Mouse (Mus musculus): Measurements from ENCODE around the gene Arhgap31.

Arhgap31 gene

GRCm38 (mm10) chr16:38596099-38596498 is 117.0 kb downstream of the Arhgap31 start:
- no peak for DNase-seq

DNA sequence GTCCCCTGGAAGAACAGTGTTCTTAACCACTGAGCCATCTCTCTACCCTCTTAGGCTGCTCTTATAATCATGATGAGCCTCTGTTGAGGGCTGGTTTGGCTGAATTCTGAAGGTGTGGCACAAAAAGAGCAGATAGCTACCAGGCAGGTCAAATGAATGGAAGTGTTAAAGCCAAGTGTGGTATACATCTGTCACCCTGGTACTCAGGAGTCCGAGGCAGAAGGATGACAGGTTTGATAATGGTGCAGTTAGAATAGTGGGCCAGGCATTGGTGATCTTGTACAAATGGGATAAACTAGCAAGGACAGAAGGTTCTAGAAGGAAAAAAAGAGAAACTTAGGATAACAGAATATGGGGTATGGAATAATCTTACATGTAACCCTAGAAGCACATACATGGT is 118.6 kb downstream of the Arhgap31 start:
- no peak for DNase-seq

GRCm38 (mm10) chr16:38592946-38593345 is 120.1 kb downstream of the Arhgap31 start:
- DNase-seq = no peak

GRCm38 (mm10) chr16:38592026-38592678 is 120.9 kb downstream of the Arhgap31 start:
- no peak for DNase-seq

GRCm38 (mm10) chr16:38591506-38591905 is 121.6 kb downstream of the Arhgap31 start:
- DNase-seq = no peak

GRCm38 (mm10) chr16:38587572-38587971 is 125.5 kb downstream of the Arhgap31 start:
- no peak for DNase-seq

- no peak for DNase-seq
Measured at GRCm38 (mm10) chr16:38587163-38587562, 125.9 kb downstream of the Arhgap31 start.

GRCm38 (mm10) chr16:38585186-38585585 is 127.9 kb downstream of the Arhgap31 start:
- DNase-seq = no peak

DNA sequence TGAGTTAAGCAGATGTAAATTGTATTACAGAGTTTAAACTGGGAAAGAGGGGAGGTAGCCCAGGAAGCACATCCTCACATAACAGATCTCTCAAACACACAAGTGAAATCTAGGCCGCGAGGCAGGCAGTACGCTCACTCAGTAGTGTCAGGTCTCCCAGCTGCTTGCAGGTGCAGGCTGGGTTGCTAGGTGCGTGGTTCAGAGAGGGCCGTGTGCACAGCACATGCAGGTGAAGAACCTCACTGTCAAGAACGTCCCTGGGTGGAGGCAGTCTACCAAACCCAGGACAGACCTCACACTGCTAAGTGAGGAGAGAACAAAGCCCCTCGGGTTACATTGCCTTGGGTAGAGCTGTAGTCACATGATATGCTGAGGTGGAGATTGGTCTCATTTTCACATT is 128.3 kb downstream of the Arhgap31 start:
- DNase-seq = no peak

- DNase-seq = no peak
Measured at GRCm38 (mm10) chr16:38571481-38571880, 141.6 kb downstream of the Arhgap31 start.

DNA sequence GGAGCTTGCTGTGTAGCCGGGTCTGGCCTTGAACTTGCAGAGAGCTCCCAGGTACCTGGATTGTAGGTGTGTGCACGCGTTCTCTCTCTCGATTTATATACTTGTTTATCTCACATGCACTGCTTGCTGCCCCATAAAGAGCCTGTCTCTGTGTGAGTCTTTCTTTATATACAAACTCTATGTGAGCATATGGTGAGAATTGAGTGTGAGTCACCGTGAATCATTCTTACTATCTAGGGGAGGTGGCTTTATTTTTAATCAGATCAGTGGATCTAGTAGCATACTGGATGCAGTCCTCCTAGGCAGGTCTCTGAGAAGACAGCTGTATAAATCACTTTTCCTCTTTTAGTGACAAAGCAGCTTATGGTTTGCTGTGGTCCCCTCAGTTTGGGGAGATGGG is 144.9 kb downstream of the Arhgap31 start:
- no peak for DNase-seq

- no peak for DNase-seq
Measured at GRCm38 (mm10) chr16:38563516-38563915, 149.6 kb downstream of the Arhgap31 start.

DNA sequence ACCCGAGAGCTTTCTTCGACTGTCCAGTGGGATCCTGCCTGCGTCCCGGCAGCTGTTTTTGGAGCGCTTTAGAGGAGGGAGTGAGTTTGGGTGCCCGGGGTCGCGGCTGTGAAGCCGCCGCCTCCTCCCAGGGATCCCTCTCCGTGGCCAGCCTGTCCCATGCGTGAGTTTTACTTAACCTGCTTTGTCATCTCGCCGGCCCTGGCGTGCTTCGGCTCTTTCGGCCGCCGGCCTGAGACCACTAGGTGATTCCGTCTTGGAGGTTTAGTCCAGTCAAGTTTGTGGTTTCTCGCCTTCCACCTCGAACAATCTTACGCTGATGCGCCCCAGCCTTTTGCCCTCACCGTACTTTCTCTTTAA is 150.1 kb downstream of the Arhgap31 start:
- DNase-seq = no peak

DNA sequence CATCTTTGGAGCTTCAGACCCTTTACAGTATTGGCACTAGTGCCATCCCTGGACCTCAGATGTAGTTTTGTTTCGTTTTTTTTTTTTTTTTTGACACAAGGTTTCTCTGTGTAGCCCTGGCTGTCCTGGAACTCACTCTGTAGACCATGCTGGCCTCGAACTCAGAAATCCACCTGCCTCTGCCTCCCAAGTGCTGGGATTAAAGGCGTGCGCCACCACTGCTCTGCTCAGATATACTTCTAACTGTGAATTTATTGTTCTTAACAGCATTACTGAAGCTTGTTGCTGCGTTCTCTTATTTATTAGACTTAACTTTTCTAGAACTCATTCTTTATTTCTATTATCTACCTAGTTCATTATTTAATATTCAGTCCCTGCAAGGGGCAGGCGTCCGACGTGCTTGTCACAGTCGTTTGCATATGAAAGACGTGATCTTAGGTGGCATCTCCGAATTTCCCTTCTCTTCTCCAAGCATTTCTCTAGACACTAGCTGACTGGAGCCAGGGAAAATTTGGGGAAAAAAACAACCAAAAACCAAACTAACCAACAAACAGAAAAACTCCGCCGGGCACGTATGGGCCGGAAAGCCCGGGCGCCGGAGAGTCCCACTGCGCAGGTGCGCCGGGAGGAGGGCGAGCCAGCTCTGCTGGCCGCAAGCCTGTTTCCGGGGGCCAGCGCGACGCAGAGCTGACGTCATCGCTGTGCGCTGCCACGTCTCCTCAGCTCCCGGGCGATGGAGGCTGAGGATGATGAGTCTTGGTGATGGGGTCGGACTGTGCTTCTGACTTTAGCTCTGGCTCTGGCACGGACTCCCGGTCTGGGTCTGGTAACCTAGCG is 150.7 kb downstream of the Arhgap31 start:
- peak; percentile 94 for DNase-seq

DNA sequence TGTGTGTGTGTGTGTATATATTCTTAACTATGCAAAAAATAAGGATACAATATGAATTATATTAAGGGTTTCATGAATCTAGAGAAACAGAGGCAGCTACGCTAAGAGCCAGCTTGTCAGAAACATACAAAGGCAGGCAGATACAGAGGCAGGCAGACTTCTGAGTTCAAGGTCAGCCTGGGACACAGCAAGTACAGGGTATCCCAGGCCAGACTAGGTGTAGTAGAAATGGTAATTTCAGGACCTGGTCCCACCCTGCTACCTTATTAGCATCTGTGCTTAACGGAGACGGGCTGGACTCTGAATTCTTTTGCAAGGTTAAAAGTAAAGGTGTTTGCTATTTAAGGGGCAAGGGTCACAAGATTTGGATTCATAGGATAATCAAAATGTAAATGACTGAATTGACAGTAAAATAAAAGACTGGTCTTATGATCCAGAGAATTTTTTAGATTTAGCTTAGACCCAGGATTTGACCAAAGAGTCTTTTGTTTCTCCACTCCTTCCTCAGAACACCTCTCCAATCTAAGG is 154.8 kb downstream of the Arhgap31 start, which contains the start of gene Tmem39a:
Tmem39a (plus strand) TSS at position 478 of the 528 bp plus-strand sequence.
- no peak for DNase-seq

DNA sequence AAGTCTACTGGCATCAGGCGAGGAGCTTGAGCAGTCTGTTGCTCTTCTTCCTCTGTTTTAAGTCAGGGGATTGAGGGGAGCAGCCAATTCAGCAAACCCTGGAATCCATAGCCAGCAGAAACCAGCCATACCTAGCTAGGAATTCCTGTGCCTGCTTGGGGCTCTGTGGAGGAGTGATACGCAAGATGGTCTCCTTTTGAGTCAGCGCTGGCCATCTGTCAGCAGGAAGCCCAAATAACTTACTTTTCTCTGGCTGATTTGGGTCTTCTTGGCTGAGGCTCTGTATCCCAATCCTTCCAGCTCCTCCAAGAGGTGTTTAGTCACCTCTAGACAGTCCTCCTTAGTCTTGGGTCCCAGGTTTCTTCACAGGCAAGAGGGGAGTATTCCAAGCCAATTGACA is 157.1 kb downstream of the Arhgap31 start:
- DNase-seq = no peak

GRCm38 (mm10) chr16:38549479-38550396 is 163.3 kb downstream of the Arhgap31 start, which contains the start of gene Poglut1:
Gene Poglut1, minus strand, starts transcription at chr16:38550258.
- peak; percentile 75 for DNase-seq

Data from liver (tissue).